Mouse (Mus musculus): ENCODE results near the gene Diras1. TPM values are rescaled to one million over a fixed set of nuclear protein-coding genes. Genes with fewer than 3 reads are reported as not detected.
A peak's percentile ranks its signal among the peaks of the same experiment; 100 is the strongest.

The Diras1 gene
- polyA plus RNA-seq, 1 experiment from 2014 or later, result 0.40 TPM

DNA sequence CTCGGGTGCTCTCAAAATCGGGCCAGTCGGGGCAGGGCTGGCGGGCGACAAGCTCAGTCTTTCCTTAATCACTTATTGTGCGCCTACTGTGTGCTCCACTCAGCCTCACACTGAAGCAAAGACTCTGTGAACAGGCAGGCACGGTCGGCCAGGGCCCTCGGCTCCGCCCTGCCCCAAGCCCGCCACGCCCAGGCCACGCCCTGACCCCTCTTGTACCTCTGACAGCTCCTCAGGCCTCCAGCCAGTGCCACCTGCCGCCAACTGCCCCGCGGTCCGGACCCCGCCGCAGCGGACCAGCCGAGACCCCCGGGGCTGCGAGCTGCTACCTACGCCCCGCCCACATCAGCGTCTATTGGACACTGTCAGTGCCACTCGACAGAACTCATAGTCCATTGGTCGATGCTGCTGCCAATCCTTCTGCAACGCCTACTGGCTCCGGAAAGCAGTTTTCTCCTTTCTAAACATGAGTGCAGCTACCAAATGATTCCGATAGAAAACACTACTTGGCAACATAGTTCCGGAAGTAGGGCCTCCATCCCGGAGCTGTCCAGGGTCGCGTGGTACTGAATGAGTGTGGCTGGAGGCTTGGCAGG lies 11.6 kb upstream of the Diras1 start, which contains the start of gene Slc39a3:
TSS of gene Slc39a3 (minus strand) at position 439 of the 593 bp plus-strand sequence.
- H3K4me2 ChIP-seq (replicated peaks; ENCODE audit: low read depth), result peak within 1 kb of the TSS; percentile 65
- no peaks in the 10 kb centered on the region for H3K9me3 ChIP-seq (ENCODE audit: control insufficient read depth, low read length)
- peak within 1 kb of the TSS; percentile 82 for H3K4me3 ChIP-seq (ENCODE audit: low read depth, low read length)
- ATAC-seq (ENCODE audit: low FRiP score, low TSS enrichment) (peak; percentile 99), DNase-seq (ENCODE audit: low spot score) (peak; percentile 96)
- peak within 1 kb of the TSS; percentile 79 for H3K9ac ChIP-seq (ENCODE audit: low read length)
- H3K27me3 ChIP-seq (ENCODE audit: control insufficient read depth, insufficient read depth, low read length), result no peaks in the 10 kb centered on the region
- no peaks in the 10 kb centered on the region for H3K4me1 ChIP-seq (replicated peaks; ENCODE audit: control insufficient read depth, insufficient read depth)
- no peak; the same call in 1 of the 2 replicates for TF ChIP-seq CTCF (IDR thresholded peaks at IDR 0.05; ENCODE audit: low read depth)
- TF ChIP-seq EP300 (optimal IDR thresholded peaks at IDR 0.05), result peak; percentile 90
- WGBS, result 1% methylated on average over 34 of the region's 35 CpGs
- H3K36me3 ChIP-seq (ENCODE audit: control insufficient read depth, insufficient read depth, low read length), result peaks cover 3% of the 10 kb centered on the region; the same call in 1 of the 2 replicates
- peak within 1 kb of the TSS; percentile 58 for H3K27ac ChIP-seq (replicated peaks)

- no peak for TF ChIP-seq EP300 (optimal IDR thresholded peaks at IDR 0.05)
- peak; percentile 58 for TF ChIP-seq CTCF (IDR thresholded peaks at IDR 0.05; ENCODE audit: low read depth)
- WGBS, result 66% methylated on average over 7 of the region's 7 CpGs
- H3K36me3 ChIP-seq (ENCODE audit: control insufficient read depth, insufficient read depth, low read length), result peaks cover 4% of the 10 kb centered on the region; the same call in 1 of the 2 replicates
- no peaks in the 10 kb centered on the region for H3K9me3 ChIP-seq (ENCODE audit: control insufficient read depth, low read length)
- H3K4me1 ChIP-seq (replicated peaks; ENCODE audit: control insufficient read depth, insufficient read depth), result no peaks in the 10 kb centered on the region
- DNase-seq (ENCODE audit: low spot score) (no peak), ATAC-seq (ENCODE audit: low FRiP score, low TSS enrichment) (no peak)
- no peak overlapping the region for H3K9ac ChIP-seq (ENCODE audit: low read length)
- H3K4me2 ChIP-seq (replicated peaks; ENCODE audit: low read depth), result no peak overlapping the region
- no peaks in the 10 kb centered on the region for H3K27me3 ChIP-seq (ENCODE audit: control insufficient read depth, insufficient read depth, low read length)
- no peak overlapping the region for H3K27ac ChIP-seq (replicated peaks)
- no peak overlapping the region for H3K4me3 ChIP-seq (ENCODE audit: low read depth, low read length)
Observed at GRCm38 (mm10) chr10:81036251-81036650, 10.8 kb upstream of the Diras1 start.

GRCm38 (mm10) chr10:81033586-81033985 lies 8.1 kb upstream of the Diras1 start:
- Histone ChIP-seq H3K27me3 (ENCODE audit: control insufficient read depth, insufficient read depth, low read length) (no peaks in the 10 kb centered on the region), H3K27ac (replicated peaks) (no peak overlapping the region), H3K4me1 (replicated peaks; ENCODE audit: control insufficient read depth, insufficient read depth) (no peaks in the 10 kb centered on the region), H3K9me3 (ENCODE audit: control insufficient read depth, low read length) (no peaks in the 10 kb centered on the region), H3K4me3 (ENCODE audit: low read depth, low read length) (no peak overlapping the region), H3K4me2 (replicated peaks; ENCODE audit: low read depth) (no peak overlapping the region), H3K36me3 (ENCODE audit: control insufficient read depth, insufficient read depth, low read length) (peaks cover 6% of the 10 kb centered on the region; the same call in 1 of the 2 replicates), H3K9ac (ENCODE audit: low read length) (no peak overlapping the region)
- WGBS, result 71% methylated on average over 10 of the region's 10 CpGs
- DNase-seq (ENCODE audit: low spot score), result no peak
- no peak for ATAC-seq (ENCODE audit: low FRiP score, low TSS enrichment)
- TF ChIP-seq CTCF (IDR thresholded peaks at IDR 0.05; ENCODE audit: low read depth) (no peak), EP300 (optimal IDR thresholded peaks at IDR 0.05) (no peak)

DNA sequence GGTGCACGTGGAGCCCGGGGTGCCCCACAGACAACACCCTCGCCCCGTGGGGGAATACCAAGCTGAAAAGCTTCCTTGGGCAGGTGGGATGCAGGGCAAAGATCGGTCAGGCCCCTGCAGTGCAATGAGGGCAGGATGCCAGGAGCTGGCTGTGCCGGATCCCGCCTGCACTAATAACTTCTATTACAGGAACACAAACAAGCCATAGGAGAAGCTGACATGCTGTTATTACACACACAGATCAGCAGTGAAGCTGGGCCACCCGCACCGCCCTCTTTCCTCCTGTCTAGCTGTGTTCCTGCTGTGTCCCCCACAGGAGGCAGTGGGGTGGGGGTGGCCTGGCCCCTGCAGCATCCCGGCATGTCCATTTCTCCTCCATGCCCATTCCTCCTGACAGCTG lies 3.6 kb upstream of the Diras1 start:
- H3K9me3 ChIP-seq (ENCODE audit: control insufficient read depth, low read length), result no peaks in the 10 kb centered on the region
- DNase-seq (ENCODE audit: low spot score), result no peak
- no peak for ATAC-seq (ENCODE audit: low FRiP score, low TSS enrichment)
- peaks cover 6% of the 10 kb centered on the region; the same call in 1 of the 2 replicates for H3K36me3 ChIP-seq (ENCODE audit: control insufficient read depth, insufficient read depth, low read length)
- 58% methylated on average over 10 of the region's 10 CpGs for WGBS
- H3K27me3 ChIP-seq (ENCODE audit: control insufficient read depth, insufficient read depth, low read length), result 0 out of 2 replicates have a peak, but pooled peaks cover 3% of the 10 kb centered on the region
- no peak overlapping the region for H3K27ac ChIP-seq (replicated peaks)
- no peak overlapping the region for H3K4me3 ChIP-seq (ENCODE audit: low read depth, low read length)
- no peaks in the 10 kb centered on the region for H3K4me1 ChIP-seq (replicated peaks; ENCODE audit: control insufficient read depth, insufficient read depth)
- H3K4me2 ChIP-seq (replicated peaks; ENCODE audit: low read depth), result no peak overlapping the region
- no peak for TF ChIP-seq CTCF (IDR thresholded peaks at IDR 0.05; ENCODE audit: low read depth)
- TF ChIP-seq EP300 (optimal IDR thresholded peaks at IDR 0.05), result no peak
- H3K9ac ChIP-seq (ENCODE audit: low read length), result no peak overlapping the region

- H3K9ac ChIP-seq (ENCODE audit: low read length), result no peak overlapping the region
- no peak overlapping the region for H3K4me2 ChIP-seq (replicated peaks; ENCODE audit: low read depth)
- peaks cover 6% of the 10 kb centered on the region; the same call in 1 of the 2 replicates for H3K36me3 ChIP-seq (ENCODE audit: control insufficient read depth, insufficient read depth, low read length)
- DNase-seq (ENCODE audit: low spot score), result no peak
- ATAC-seq (ENCODE audit: low FRiP score, low TSS enrichment), result no peak
- H3K4me3 ChIP-seq (ENCODE audit: low read depth, low read length), result no peak overlapping the region
- no peak for TF ChIP-seq EP300 (optimal IDR thresholded peaks at IDR 0.05)
- TF ChIP-seq CTCF (IDR thresholded peaks at IDR 0.05; ENCODE audit: low read depth), result no peak
- no peak overlapping the region for H3K27ac ChIP-seq (replicated peaks)
- H3K9me3 ChIP-seq (ENCODE audit: control insufficient read depth, low read length), result no peaks in the 10 kb centered on the region
- H3K27me3 ChIP-seq (ENCODE audit: control insufficient read depth, insufficient read depth, low read length), result 0 out of 2 replicates have a peak, but pooled peaks cover 3% of the 10 kb centered on the region
- H3K4me1 ChIP-seq (replicated peaks; ENCODE audit: control insufficient read depth, insufficient read depth), result no peaks in the 10 kb centered on the region
Observed at GRCm38 (mm10) chr10:81028219-81028618, 2.8 kb upstream of the Diras1 start.

GRCm38 (mm10) chr10:81027331-81027730 lies 1.9 kb upstream of the Diras1 start:
- TF ChIP-seq EP300 (optimal IDR thresholded peaks at IDR 0.05) (no peak), CTCF (IDR thresholded peaks at IDR 0.05; ENCODE audit: low read depth) (no peak)
- Histone ChIP-seq H3K4me3 (ENCODE audit: low read depth, low read length) (no peak overlapping the region), H3K9ac (ENCODE audit: low read length) (no peak overlapping the region), H3K9me3 (ENCODE audit: control insufficient read depth, low read length) (no peaks in the 10 kb centered on the region), H3K27me3 (ENCODE audit: control insufficient read depth, insufficient read depth, low read length) (0 out of 2 replicates have a peak, but pooled peaks cover 3% of the 10 kb centered on the region), H3K4me2 (replicated peaks; ENCODE audit: low read depth) (no peak overlapping the region), H3K4me1 (replicated peaks; ENCODE audit: control insufficient read depth, insufficient read depth) (no peaks in the 10 kb centered on the region), H3K36me3 (ENCODE audit: control insufficient read depth, insufficient read depth, low read length) (peaks cover 3% of the 10 kb centered on the region; the same call in 1 of the 2 replicates), H3K27ac (replicated peaks) (no peak overlapping the region)
- DNase-seq (ENCODE audit: low spot score), result no peak
- no peak; the same call in 1 of the 2 replicates for ATAC-seq (ENCODE audit: low FRiP score, low TSS enrichment)
- WGBS, result 61% methylated on average over 4 of the region's 4 CpGs
